In the genomic region with DNA sequence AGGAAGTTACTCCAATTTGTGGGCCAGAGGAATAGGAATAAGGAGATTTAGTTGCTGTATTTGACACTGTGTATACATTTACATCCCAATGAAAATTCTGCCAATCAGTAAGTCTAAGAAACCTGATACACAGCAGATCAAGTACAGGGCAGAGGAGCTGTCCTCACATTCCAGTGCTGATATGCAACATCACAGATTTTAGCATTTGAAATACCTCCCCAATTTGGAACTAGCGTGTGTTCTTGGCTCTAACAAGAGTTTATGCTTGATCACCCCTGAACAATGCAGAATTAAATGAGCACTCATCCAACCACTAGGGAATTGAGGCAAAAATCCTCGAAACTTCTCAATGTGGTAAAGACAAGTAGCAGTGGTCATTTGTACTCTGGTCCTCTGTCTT, we compare ENCODE assay signal across 13 mouse cellular contexts.
DNase-seq lines count a peak whose midpoint lies in the region; ATAC-seq and TF ChIP-seq lines count a peak whose summit lies in the region.
"Had no signal": no experiment of that assay in that cellular context is flagged by ENCODE, and none has a peak within 500 bp of the region (broad histone marks: within the 10 kb centered on the region; RNA-seq: fewer than 3 reads in every experiment).

No protein-coding gene starts in this region.

- DNase-seq in kidney, postnatal 0 days (ENCODE audit: low spot score) = peak; percentile 79
- DNase-seq in kidney, postnatal 14 days = no peak
- DNase-seq in MEL (ENCODE audit: low read depth, low spot score) = peak; percentile 7
- DNase-seq in brain, embryonic 14.5 days (ENCODE audit: low read depth) = peak; percentile 62
- DNase-seq in limb, embryonic 14.5 days (ENCODE audit: low spot score) = peak; percentile 80
- DNase-seq in spleen, postnatal 36 days (ENCODE audit: low spot score in 2 of 2) = no peak
- no peak for DNase-seq in natural killer cell, adult 2 months (ENCODE audit: low spot score in 2 of 2)
- DNase-seq in kidney, adult 18-20 months = no peak
- DNase-seq: adrenal gland, adult 8-10 months; cerebellum, adult 11-12 months; heart, adult 18-20 months; lung, postnatal 10 days had no signal

- no peaks in the 10 kb centered on the region for H3K4me1 ChIP-seq in kidney, postnatal 0 days (replicated peaks; ENCODE audit: insufficient read depth, low read length)
- H3K4me1 ChIP-seq in MEL (ENCODE audit: control insufficient read depth in 1 of 2, insufficient read depth in 2 of 2, low read length in 2 of 2) = no peaks in the 10 kb centered on the region
- H3K4me1 ChIP-seq in limb, embryonic 14.5 days (ENCODE audit: control insufficient read depth, insufficient read depth, low read length) = no peaks in the 10 kb centered on the region
- H3K4me1 ChIP-seq: limb, embryonic 12.5 days had no signal

- ATAC-seq in kidney, postnatal 0 days (replicated peaks; ENCODE audit: low FRiP score, low read depth) = no peak
- no peak for ATAC-seq in limb, embryonic 14.5 days (ENCODE audit: low FRiP score, low read depth)

- H3K4me2 ChIP-seq in kidney, postnatal 0 days (ENCODE audit: low read length) = no peak overlapping the region
- H3K4me2 ChIP-seq in limb, embryonic 14.5 days (replicated peaks; ENCODE audit: low read depth, low read length, severe bottlenecking) = no peak overlapping the region
- H3K4me2 ChIP-seq: limb, embryonic 12.5 days had no signal

- H3K27ac ChIP-seq in kidney, postnatal 0 days = no peak overlapping the region
- H3K27ac ChIP-seq in MEL (ENCODE audit: control insufficient read depth, low read depth, low read length) = no peak overlapping the region
- no peak overlapping the region for H3K27ac ChIP-seq in limb, embryonic 14.5 days (replicated peaks; ENCODE audit: low read depth, low read length)
- H3K27ac ChIP-seq: limb, embryonic 12.5 days had no signal

- 34% methylated on average over 2 of the region's 2 CpGs for WGBS in kidney, postnatal 0 days
- WGBS in limb, embryonic 14.5 days = 55% methylated on average over 2 of the region's 2 CpGs

- H3K79me2 ChIP-seq in MEL (ENCODE audit: control insufficient read depth, insufficient read depth, low read length, poor library complexity) = no peaks in the 10 kb centered on the region

- TF ChIP-seq RAD21 in MEL (IDR thresholded peaks at IDR 0.05; ENCODE audit: low read depth, low read length) = no peak

- H3K9ac ChIP-seq in kidney, postnatal 0 days (ENCODE audit: low read depth, low read length) = no peak overlapping the region
- no peak overlapping the region for H3K9ac ChIP-seq in MEL (ENCODE audit: control insufficient read depth, low read depth, low read length, poor library complexity, severe bottlenecking)
- H3K9ac ChIP-seq in limb, embryonic 14.5 days (ENCODE audit: low read depth, low read length, severe bottlenecking) = no peak overlapping the region
- H3K9ac ChIP-seq: limb, embryonic 12.5 days had no signal

- no peak overlapping the region for H3K4me3 ChIP-seq in kidney, postnatal 0 days (replicated peaks; ENCODE audit: low read depth, low read length)
- no peak overlapping the region for H3K4me3 ChIP-seq in MEL (ENCODE audit: control insufficient read depth in 1 of 2, insufficient read depth in 1 of 2, low read depth in 2 of 2, low read length in 2 of 2)
- no peak overlapping the region for H3K4me3 ChIP-seq in limb, embryonic 14.5 days (replicated peaks; ENCODE audit: low read length)
- H3K4me3 ChIP-seq: limb, embryonic 12.5 days had no signal

- H3K27me3 ChIP-seq in kidney, postnatal 0 days (ENCODE audit: insufficient read depth, low read length) = no peaks in the 10 kb centered on the region
- no peaks in the 10 kb centered on the region for H3K27me3 ChIP-seq in MEL (ENCODE audit: control insufficient read depth in 1 of 2, insufficient read depth in 2 of 2, low read length in 2 of 2)
- H3K27me3 ChIP-seq in limb, embryonic 14.5 days (ENCODE audit: control insufficient read depth, insufficient read depth, low read length) = no peaks in the 10 kb centered on the region
- H3K27me3 ChIP-seq: limb, embryonic 12.5 days had no signal

- no peaks in the 10 kb centered on the region for H3K9me3 ChIP-seq in kidney, postnatal 0 days (replicated peaks; ENCODE audit: low read length)
- no peaks in the 10 kb centered on the region for H3K9me3 ChIP-seq in MEL (replicated peaks; ENCODE audit: insufficient read depth, low read length)
- H3K9me3 ChIP-seq in limb, embryonic 14.5 days (ENCODE audit: control insufficient read depth, low read length) = no peaks in the 10 kb centered on the region
- H3K9me3 ChIP-seq: limb, embryonic 12.5 days had no signal

- H3K36me3 ChIP-seq in kidney, postnatal 0 days (ENCODE audit: insufficient read depth, low read length) = no peaks in the 10 kb centered on the region
- no peaks in the 10 kb centered on the region for H3K36me3 ChIP-seq in MEL (ENCODE audit: control insufficient read depth in 1 of 2, insufficient read depth in 2 of 2, low read length in 2 of 2)
- no peaks in the 10 kb centered on the region for H3K36me3 ChIP-seq in limb, embryonic 14.5 days (ENCODE audit: control insufficient read depth, insufficient read depth, low read length)
- H3K36me3 ChIP-seq: limb, embryonic 12.5 days had no signal

- no peak for TF ChIP-seq EP300 in MEL (IDR thresholded peaks at IDR 0.05; ENCODE audit: low read depth in 1 of 2, low read length in 2 of 2)

- TF ChIP-seq POLR2A in MEL (IDR thresholded peaks at IDR 0.05; ENCODE audit: control insufficient read depth in 1 of 2, insufficient read depth in 1 of 2, low read depth in 1 of 2, low read length in 2 of 2, poor library complexity in 1 of 2) = no peak
- no peak for TF ChIP-seq POLR2A in brain, embryonic 14.5 days (IDR thresholded peaks at IDR 0.05; ENCODE audit: borderline replicate concordance, extremely low read depth, insufficient read depth, insufficient read length, poor library complexity, severe bottlenecking)
- no peak for TF ChIP-seq POLR2A in limb, embryonic 14.5 days (IDR thresholded peaks at IDR 0.05; ENCODE audit: borderline replicate concordance, extremely low read depth, insufficient read depth, insufficient read length)

- TF ChIP-seq CTCF in kidney, postnatal 0 days (IDR thresholded peaks at IDR 0.05; ENCODE audit: low read depth) = no peak
- no peak for TF ChIP-seq CTCF in MEL (IDR thresholded peaks at IDR 0.05 in 2 of 3, conservative IDR thresholded peaks at IDR 0.05 in 1 of 3; ENCODE audit: control insufficient read depth in 1 of 3, insufficient read depth in 1 of 3, low read depth in 2 of 3, low read length in 3 of 3, poor library complexity in 1 of 3, severe bottlenecking in 1 of 3)
- TF ChIP-seq CTCF in brain, embryonic 14.5 days (IDR thresholded peaks at IDR 0.05; ENCODE audit: borderline replicate concordance, extremely low read depth, insufficient read depth, insufficient read length) = no peak

TF ChIP-seq in MEL, 35 proteins besides CTCF, POLR2A, EP300 and RAD21:
- TF ChIP-seq KAT2A (conservative IDR thresholded peaks at IDR 0.05; ENCODE audit: low read depth, low read length) = no peak
- TF ChIP-seq MXI1 (IDR thresholded peaks at IDR 0.05; ENCODE audit: low read depth, low read length) = no peak
TF ChIP-seq in MEL: peak in this region for 0.

Comparison
In these comparisons a context has a peak if more than half of its experiments do, and no peak if none do; other contexts are left out.
1. DNase-seq: peak in kidney, postnatal 0 days (single experiment), MEL (single experiment), brain, embryonic 14.5 days (single experiment) and limb, embryonic 14.5 days (single experiment); none in kidney, postnatal 14 days (single experiment), spleen, postnatal 36 days (0 of 2), natural killer cell, adult 2 months (0 of 2) and kidney, adult 18-20 months (single experiment).